Mouse (Mus musculus) heart, embryonic 15.5 days (tissue): ENCODE data around the gene Abhd6. TPM values are rescaled to one million over a fixed set of nuclear protein-coding genes. Genes with fewer than 3 reads are reported as not detected.
"Not testable (repeated sequence)": the region's sequence is repeated elsewhere in the genome, so short reads cannot be mapped to it uniquely, and the experiment has no call there.

Experiments used
- ATAC-seq: fragments of 200-750 bp; cut with Nextera tagmentation; replicated peaks from 2 replicates; pipeline ENCODE4 v1.8.0; 2017; ENCODE audit warnings: low read depth, moderate TSS enrichment; ENCODE audit not compliant: insufficient number of reproducible peaks, insufficient read depth, low FRiP score
- H3K27ac ChIP-seq: fragments of 300-500 bp; sonication (generic); 2 replicates; pipeline ENCODE4 v1.5.1; 2015; ENCODE audit warnings: mild to moderate bottlenecking, inconsistent platforms
- H3K27me3 ChIP-seq: fragments of 300-500 bp; sonication (generic); 2 replicates; pipeline ENCODE4 v1.6.1; 2015; ENCODE audit warnings: inconsistent platforms
- H3K36me3 ChIP-seq: fragments of 300-500 bp; sonication (generic); 2 replicates; pipeline ENCODE4 v1.6.1; 2015; ENCODE audit warnings: mild to moderate bottlenecking, inconsistent platforms
- H3K4me1 ChIP-seq: fragments of 300-500 bp; sonication (generic); replicated peaks from 2 replicates; pipeline ENCODE4 v1.6.1; 2015; ENCODE audit warnings: inconsistent platforms
- H3K4me2 ChIP-seq: fragments of 300-500 bp; sonication (generic); 2 replicates; pipeline ENCODE4 v1.6.1; 2015; ENCODE audit warnings: inconsistent platforms, mild to moderate bottlenecking, moderate library complexity
- H3K4me3 ChIP-seq: fragments of 300-500 bp; sonication (generic); 2 replicates; pipeline ENCODE4 v1.5.1; 2015; ENCODE audit warnings: mild to moderate bottlenecking, inconsistent platforms
- H3K9ac ChIP-seq: fragments of 300-500 bp; sonication (generic); 2 replicates; pipeline ENCODE4 v1.6.1; 2015; ENCODE audit warnings: mild to moderate bottlenecking, inconsistent platforms
- H3K9me3 ChIP-seq: fragments of 300-500 bp; sonication (generic); replicated peaks from 2 replicates; pipeline ENCODE4 v1.6.1; 2016; ENCODE audit warnings: inconsistent platforms
- WGBS: fragments of 180-500 bp; shearing (Covaris S2); methylation state at CpG from one replicate; pipeline ENCODE4 v1.1.7; 2015; ENCODE audit warnings: mixed read lengths; 5-methylcytosine and 5-hydroxymethylcytosine counted together
- polyA plus RNA-seq: library from polyadenylated mRNA; unstranded; fragments of >200 nt; fragmentation: Nextera tagmentation; extraction: Ambion mirVana; gene quantifications from 2 replicates; pipeline ENCODE4 v1.2.1, GENCODE M21; 2015

Gene Abhd6
- polyA plus RNA-seq, 1 experiment from 2014 or later = 9.9 TPM

DNA sequence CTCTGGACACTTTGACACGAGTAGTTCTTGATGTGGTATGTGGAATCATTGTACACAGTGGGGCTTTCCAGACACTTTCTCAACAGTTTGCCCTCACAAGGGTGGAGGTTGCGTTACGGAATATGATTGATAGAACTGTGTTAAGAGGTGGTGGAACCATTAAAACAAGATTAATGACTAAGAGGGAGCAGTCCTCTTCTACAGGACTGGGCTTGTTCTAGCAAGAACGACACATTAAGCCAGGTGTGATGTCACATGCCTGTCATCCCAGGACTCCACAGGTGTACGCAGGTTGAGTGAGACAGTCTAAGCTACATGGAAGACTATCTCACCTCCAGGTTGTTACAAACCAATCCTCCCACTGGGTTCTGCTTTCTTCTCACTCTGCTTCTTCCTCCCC, 3.3 kb upstream of the Abhd6 start:
- no peak overlapping the region for H3K27ac ChIP-seq
- peaks cover 37% of the 10 kb centered on the region for H3K27me3 ChIP-seq
- no peak overlapping the region for H3K9ac ChIP-seq
- ATAC-seq = no peak
- no peak overlapping the region for H3K4me2 ChIP-seq
- WGBS = 74% methylated on average over 5 of the region's 5 CpGs
- no peaks in the 10 kb centered on the region for H3K36me3 ChIP-seq
- no peaks in the 10 kb centered on the region for H3K9me3 ChIP-seq
- no peak overlapping the region for H3K4me3 ChIP-seq
- peaks cover 14% of the 10 kb centered on the region for H3K4me1 ChIP-seq

DNA sequence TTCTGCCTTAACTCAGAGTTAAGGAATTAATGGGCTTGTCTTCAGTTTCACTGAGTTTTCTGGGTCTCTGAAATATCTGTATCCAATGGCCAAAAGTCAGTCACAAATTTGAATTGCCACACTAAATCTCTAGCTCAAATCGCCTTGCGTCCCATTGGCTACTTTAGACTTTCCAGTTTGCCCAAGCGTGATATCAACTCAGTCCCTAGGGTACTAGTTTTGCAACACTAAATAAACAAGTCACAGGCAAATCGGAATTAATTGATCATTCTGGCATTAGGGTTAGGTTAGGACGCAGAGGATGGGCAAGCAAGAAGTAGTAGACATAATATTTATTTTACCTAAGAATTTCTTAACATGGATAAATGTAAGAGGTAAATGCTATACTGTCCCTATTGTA, 2.5 kb upstream of the Abhd6 start:
- Histone ChIP-seq H3K4me1 (peaks cover 14% of the 10 kb centered on the region), H3K4me2 (no peak overlapping the region), H3K36me3 (no peaks in the 10 kb centered on the region), H3K27me3 (peaks cover 34% of the 10 kb centered on the region), H3K9ac (no peak overlapping the region), H3K4me3 (no peak overlapping the region), H3K9me3 (no peaks in the 10 kb centered on the region), H3K27ac (no peak overlapping the region)
- ATAC-seq = no peak
- 84% methylated on average over 5 of the region's 5 CpGs for WGBS

DNA sequence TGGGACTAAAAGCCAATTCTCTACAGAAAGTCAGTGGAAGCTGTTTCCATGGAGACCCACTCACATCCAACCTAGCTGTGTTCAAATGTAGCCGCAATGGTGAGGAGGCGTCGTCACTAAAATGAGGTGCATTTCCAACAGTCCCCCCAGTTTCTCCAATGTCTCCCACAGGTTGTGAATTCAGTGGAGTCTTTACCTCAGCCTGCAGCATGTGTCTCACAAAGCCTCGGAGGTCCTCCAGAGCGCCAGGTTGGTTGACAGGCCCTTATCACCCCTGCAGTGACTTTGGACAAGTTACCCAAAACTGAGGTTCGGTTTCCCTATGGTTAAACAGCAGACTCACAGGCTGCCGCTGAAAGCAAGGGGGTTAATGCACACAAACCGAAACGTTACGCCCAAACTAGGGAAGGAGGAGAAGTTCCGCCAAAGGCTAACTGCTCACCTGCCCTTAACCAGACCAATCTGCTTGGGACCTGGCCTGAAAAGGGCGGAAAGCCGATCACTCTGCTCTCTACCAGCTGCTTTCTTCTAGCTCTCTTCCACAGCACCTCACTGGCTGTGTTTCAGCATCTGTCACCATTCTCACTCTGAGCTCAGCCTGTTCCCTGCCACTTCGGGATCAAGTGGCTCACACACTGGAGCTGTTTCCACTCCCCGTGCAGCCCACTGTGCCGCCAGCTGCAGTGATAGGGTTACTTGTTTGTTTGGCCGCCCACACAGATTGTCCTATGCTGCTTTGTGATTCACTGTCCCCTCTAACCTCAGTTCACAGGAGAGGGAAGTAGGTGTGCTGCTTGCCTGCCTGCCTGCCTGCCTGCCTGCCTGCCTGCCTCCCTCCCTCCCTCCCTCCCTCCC, 1.6 kb upstream of the Abhd6 start:
- H3K9me3 ChIP-seq = no peaks in the 10 kb centered on the region
- no peak overlapping the region for H3K4me3 ChIP-seq
- H3K27ac ChIP-seq = no peak overlapping the region
- H3K36me3 ChIP-seq = no peaks in the 10 kb centered on the region
- H3K9ac ChIP-seq = no peak overlapping the region
- ATAC-seq = no peak
- H3K4me1 ChIP-seq = peaks cover 14% of the 10 kb centered on the region
- WGBS = 25% methylated on average over 17 of the region's 17 CpGs
- peaks cover 30% of the 10 kb centered on the region for H3K27me3 ChIP-seq
- H3K4me2 ChIP-seq = peak overlapping the region; percentile 14; the same call in 1 of the 2 replicates

DNA sequence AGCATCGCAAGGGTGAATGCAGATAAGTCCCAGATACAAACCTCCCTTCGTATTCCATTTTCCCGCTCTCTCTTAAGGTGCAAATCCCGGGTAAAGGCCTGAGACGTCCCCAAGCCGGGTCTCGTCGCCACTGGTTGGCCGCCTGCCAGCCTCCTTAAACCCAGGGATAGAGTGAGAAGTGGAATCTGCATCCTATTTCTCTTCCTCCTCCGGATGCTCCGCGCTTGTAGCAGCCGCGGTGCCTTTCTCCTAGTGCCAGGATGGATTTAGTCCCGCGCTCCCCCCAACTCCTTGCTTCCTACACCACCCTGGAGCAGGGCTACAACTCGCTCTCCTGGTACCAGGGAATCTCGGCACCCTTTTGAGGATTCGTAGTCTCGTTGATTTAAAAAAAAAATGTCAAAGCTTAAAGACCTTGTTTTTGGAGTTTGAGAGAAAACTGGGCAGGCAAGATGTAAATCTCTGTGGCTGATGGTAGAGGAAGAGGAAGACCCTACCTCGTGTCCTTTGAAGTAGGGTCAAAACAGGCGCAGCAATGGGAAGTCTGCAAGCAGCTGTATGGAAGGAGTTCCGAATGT, 480 bp downstream of the Abhd6 start:
- no peaks in the 10 kb centered on the region for H3K9me3 ChIP-seq
- peak overlapping the region; percentile 53 for H3K9ac ChIP-seq
- peak overlapping the region; percentile 72 for H3K4me3 ChIP-seq
- H3K4me1 ChIP-seq = peaks cover 14% of the 10 kb centered on the region
- peak overlapping the region; percentile 60 for H3K27ac ChIP-seq
- peak overlapping the region; percentile 93 for H3K4me2 ChIP-seq
- H3K27me3 ChIP-seq = peaks cover 30% of the 10 kb centered on the region
- H3K36me3 ChIP-seq = no peaks in the 10 kb centered on the region
- ATAC-seq = peak; percentile 41
- 1% methylated on average over 23 of the region's 23 CpGs for WGBS

DNA sequence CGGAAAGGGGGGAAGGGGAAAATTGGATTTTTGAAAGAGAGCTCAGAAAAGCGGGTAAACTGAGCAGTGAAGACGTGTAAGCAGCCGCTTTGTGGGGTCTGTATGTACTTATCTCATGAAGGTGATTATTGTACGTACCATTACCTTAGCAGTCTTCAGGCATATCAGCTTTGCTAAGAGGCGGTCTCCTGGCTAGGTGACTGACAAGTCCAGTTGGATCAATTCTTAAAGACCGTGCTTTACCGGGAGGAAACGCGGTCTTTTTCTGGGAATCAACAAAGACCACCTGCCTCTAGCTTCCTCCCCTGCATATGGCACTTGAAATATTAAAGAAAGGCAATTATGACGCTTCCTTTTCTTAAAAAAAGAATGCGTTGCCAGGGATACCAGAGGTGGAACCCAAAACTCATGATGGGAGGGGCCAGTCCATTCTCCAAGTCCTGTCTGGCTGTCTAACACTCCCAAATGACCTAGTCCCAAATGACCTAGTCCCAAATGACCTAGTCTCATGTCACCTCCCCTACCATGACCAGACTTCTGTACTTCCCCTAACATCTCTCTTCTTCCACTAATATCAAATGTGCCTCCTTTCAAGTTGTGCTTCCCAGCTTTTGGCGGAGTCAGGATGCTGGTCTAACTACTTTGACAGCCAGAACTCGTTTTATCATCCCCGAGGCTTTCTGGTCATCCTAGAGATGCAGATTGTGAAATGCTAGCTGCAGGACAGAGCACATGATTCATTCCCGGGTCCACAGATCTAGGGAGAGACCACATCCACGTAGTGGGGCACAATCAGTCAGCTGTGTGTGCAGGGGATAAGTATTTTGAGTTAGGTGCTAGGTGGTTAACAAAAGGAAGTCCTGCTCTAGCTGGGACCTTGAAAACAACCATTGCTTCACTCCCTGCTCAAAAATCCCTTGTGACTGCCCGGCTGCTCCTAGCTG, 1.3 kb downstream of the Abhd6 start:
- WGBS = 47% methylated on average over 18 of the region's 18 CpGs
- H3K9me3 ChIP-seq = no peaks in the 10 kb centered on the region
- H3K4me3 ChIP-seq = peak overlapping the region; percentile 72
- peaks cover 29% of the 10 kb centered on the region for H3K27me3 ChIP-seq
- H3K4me2 ChIP-seq = peak overlapping the region; percentile 93
- no peak overlapping the region for H3K27ac ChIP-seq
- ATAC-seq = no peak
- no peaks in the 10 kb centered on the region for H3K36me3 ChIP-seq
- H3K9ac ChIP-seq = peak overlapping the region; percentile 53; the same call in 1 of the 2 replicates
- peaks cover 14% of the 10 kb centered on the region for H3K4me1 ChIP-seq

DNA sequence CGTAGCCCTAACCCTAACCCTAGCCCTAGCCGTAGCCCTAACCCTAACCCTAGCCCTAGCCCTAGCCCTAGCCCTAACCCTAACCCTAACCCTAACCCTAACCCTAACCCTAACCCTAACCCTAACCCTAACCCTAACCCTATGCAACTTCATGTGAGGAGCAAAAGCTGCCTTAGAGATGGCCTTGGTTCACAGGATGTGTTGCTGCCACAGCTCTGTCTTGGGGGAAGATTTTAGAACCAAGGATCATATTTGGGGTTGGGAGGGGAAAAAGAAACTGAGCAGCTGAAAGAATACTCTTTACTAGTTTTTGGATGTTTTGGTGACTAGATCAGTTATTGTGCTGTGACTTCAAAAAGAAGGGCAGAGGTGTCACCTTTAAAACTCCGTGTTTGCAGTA, 3.4 kb downstream of the Abhd6 start:
- WGBS = 59% methylated on average over 3 of the region's 3 CpGs
- not testable (repeated sequence) for H3K9ac ChIP-seq, H3K27me3 ChIP-seq, H3K27ac ChIP-seq, H3K4me3 ChIP-seq, H3K4me2 ChIP-seq, ATAC-seq, H3K9me3 ChIP-seq, H3K36me3 ChIP-seq
- H3K4me1 ChIP-seq = peaks cover 14% of the 10 kb centered on the region

DNA sequence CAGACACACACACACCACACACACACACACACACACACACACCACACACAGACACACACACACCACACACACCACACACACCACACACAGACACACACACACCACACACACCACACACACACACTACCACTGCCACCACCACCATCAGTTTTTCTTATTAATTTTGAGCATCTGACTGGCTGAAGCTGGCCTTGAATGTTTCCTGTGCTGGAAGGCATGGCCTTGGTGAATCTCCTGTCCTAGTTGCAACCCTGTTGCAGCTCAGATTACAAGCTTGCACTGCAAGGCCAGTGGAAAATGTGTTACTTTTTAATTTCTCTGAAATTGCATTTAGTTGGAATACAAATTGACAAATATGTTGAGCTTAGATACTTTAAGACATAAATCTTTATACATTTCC, 4.4 kb downstream of the Abhd6 start:
- no peak overlapping the region for H3K9ac ChIP-seq
- H3K27me3 ChIP-seq = peaks cover under 1% of the 10 kb centered on the region; the same call in 1 of the 2 replicates
- H3K9me3 ChIP-seq = no peaks in the 10 kb centered on the region
- no peaks in the 10 kb centered on the region for H3K36me3 ChIP-seq
- peaks cover 14% of the 10 kb centered on the region for H3K4me1 ChIP-seq
- no peak for ATAC-seq
- no peak overlapping the region for H3K4me2 ChIP-seq
- H3K27ac ChIP-seq = no peak overlapping the region
- H3K4me3 ChIP-seq = no peak overlapping the region

DNA sequence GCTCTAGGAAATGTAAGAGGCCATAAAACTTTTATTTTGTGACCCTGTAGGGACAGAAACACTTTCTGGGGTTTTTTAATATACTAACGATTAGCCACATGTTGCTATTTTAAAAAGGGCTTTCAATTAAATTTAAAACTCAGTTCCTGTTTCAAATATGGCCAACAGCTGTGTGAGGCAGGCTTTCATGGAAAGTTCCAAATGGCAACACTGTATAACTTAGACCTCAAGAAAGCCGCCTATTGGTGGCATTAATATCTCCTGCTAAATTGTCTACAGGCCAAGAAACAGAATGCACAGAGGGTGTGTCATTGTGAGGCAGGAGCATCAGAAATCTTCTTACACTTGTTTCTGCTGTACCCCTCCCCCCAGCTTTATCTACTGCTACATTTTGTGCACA, 4.8 kb downstream of the Abhd6 start:
- H3K4me1 ChIP-seq = peaks cover 12% of the 10 kb centered on the region
- 75% methylated on average over 2 of the region's 2 CpGs for WGBS
- no peak overlapping the region for H3K27ac ChIP-seq
- no peaks in the 10 kb centered on the region for H3K9me3 ChIP-seq
- H3K9ac ChIP-seq = no peak overlapping the region
- H3K27me3 ChIP-seq = no peaks in the 10 kb centered on the region
- no peak overlapping the region for H3K4me3 ChIP-seq
- ATAC-seq = no peak
- no peaks in the 10 kb centered on the region for H3K36me3 ChIP-seq
- no peak overlapping the region for H3K4me2 ChIP-seq

DNA sequence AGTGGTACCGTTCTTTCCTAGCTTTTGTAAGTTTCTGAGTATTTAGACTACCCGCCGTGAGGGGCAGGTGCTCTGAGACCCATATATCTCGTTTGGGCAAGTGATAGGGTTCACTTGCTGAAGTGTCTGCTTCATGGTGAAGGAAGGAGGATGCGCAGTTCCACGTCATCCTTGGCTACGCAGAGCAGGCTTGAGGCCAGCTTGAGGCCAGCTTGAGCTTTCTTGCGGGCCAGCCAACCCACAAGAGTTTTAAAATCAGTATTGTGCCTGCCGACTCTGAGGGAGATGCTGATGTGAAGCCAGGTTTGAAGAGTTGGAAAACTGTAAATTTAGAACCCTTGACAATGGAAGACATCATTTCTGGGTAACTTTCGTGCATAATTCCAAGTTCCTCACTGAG, 5.2 kb downstream of the Abhd6 start:
- Histone ChIP-seq H3K9me3 (no peaks in the 10 kb centered on the region), H3K27ac (no peak overlapping the region), H3K36me3 (no peaks in the 10 kb centered on the region), H3K9ac (no peak overlapping the region), H3K4me1 (peaks cover 11% of the 10 kb centered on the region), H3K4me3 (no peak overlapping the region), H3K4me2 (no peak overlapping the region), H3K27me3 (no peaks in the 10 kb centered on the region)
- no peak for ATAC-seq
- WGBS = 80% methylated on average over 10 of the region's 10 CpGs

DNA sequence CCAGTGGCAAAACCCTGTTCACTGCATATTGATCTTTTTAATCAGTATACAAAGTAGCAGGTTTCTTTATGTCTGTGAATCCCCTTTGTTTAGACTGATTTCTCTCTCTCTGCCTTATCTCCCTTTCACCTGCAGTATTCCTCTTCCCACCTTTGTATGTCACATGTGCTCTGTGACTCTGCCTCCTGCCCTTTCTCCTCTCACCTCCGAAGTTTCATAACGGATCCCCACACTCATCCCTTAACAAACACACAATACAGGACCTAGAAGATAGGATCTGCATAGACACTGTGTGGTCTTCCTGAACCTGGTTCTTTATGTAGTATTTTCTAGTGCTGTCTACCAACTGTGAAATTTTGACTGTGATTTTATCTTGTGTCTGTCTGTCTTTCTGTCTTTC, 8.6 kb downstream of the Abhd6 start:
- no peak overlapping the region for H3K4me3 ChIP-seq
- no peaks in the 10 kb centered on the region for H3K4me1 ChIP-seq
- no peak overlapping the region for H3K27ac ChIP-seq
- WGBS = 81% methylated on average over 2 of the region's 2 CpGs
- H3K9ac ChIP-seq = no peak overlapping the region
- H3K36me3 ChIP-seq = no peaks in the 10 kb centered on the region
- ATAC-seq = no peak
- H3K4me2 ChIP-seq = no peak overlapping the region
- no peaks in the 10 kb centered on the region for H3K9me3 ChIP-seq
- H3K27me3 ChIP-seq = no peaks in the 10 kb centered on the region

DNA sequence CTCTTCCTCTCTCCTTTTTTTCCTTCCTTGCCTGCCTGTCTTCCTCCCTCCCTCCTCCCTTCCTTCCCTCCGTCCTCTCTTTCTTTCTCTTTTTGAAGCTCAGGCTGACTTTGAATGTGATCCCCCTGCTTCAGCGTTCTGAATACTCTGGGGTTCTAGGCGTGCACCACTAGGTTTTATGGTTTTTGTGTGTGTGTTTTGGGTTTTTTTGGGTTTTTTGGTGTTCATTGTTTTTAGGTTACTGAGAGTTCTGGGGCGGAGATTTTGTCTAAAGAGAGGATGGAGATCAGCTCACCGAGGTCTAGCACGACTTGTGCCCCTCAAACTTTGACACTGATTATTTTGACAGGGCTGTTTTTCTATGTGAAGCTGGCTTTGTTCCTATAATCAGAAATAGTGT, 9.2 kb downstream of the Abhd6 start:
- Histone ChIP-seq H3K27ac (no peak overlapping the region), H3K4me1 (no peaks in the 10 kb centered on the region), H3K9ac (no peak overlapping the region), H3K4me2 (no peak overlapping the region), H3K9me3 (no peaks in the 10 kb centered on the region), H3K4me3 (no peak overlapping the region), H3K27me3 (no peaks in the 10 kb centered on the region), H3K36me3 (no peaks in the 10 kb centered on the region)
- WGBS = 72% methylated on average over 6 of the region's 6 CpGs
- no peak for ATAC-seq
